In the genomic region with DNA sequence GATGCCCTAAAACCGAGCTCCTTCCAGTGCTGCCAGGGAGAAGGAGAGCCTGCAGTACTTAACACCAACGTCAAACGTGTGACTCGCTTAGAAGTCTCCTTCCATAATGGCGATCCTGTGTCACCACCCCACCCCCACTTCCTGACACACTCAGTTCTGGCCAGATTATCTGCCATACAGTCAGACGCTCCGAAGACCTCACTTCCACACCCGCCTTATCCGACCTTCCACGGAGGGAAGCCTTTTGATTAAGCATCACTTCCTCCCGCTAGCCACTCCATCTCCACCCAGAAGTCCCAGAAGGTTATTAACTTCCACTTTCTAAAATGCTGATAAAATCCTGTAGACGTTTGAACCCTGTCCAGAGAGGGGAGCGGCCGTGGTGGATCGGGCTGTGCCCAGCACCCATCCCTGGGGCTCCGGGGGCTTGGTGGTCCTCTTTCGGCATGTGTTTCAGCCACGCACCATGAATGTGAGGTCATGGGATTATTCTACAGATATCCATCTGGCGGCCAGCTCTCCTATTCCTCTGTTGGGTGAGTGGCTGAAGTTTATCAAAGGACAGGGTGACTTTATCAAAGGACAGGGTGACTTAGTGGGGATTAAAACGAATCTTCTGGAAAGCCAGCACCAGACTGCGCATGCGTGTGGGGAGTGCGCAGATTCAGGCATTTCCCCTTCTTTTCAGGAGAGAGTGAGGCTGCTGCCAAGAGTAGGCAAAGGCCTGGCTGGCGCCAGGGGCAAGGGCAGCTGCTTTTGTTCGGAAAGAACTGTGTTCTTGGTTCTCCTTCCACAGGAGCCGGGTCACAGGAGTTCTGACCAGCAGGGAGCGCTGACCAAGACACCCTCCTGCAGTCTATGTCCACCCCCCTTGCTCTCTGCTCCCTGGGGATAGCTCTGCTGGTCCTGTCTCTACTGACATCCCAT, we compare ENCODE assay signal across 8 mouse cellular contexts. TPM values are rescaled to one million over a fixed set of nuclear protein-coding genes. Genes with fewer than 3 reads are reported as not detected.
DNase-seq lines count a peak whose midpoint lies in the region; ATAC-seq and TF ChIP-seq lines count a peak whose summit lies in the region.

No protein-coding gene starts in this region.

- no peak overlapping the region for H3K9ac ChIP-seq in embryonic facial prominence, embryonic 12.5 days
- H3K9ac ChIP-seq in stomach, postnatal 0 days (ENCODE audit: low read length): no peak overlapping the region
- H3K9ac ChIP-seq in midbrain, embryonic 11.5 days (ENCODE audit: low read length): no peak overlapping the region

- 0 out of 2 replicates have a peak, but pooled peaks have one; percentile 7 for TF ChIP-seq CTCF in kidney, adult 2 months (conservative IDR thresholded peaks at IDR 0.05; ENCODE audit: insufficient read depth, insufficient read length, low read depth, low read length)
- peak; percentile 26; the same call in 1 of the 2 replicates for TF ChIP-seq CTCF in stomach, postnatal 0 days (IDR thresholded peaks at IDR 0.05; ENCODE audit: low read depth)

- H3K9me3 ChIP-seq in embryonic facial prominence, embryonic 12.5 days: no peaks in the 10 kb centered on the region
- H3K9me3 ChIP-seq in limb, embryonic 10.5 days (replicated peaks): no peaks in the 10 kb centered on the region
- H3K9me3 ChIP-seq in stomach, postnatal 0 days (ENCODE audit: control insufficient read depth, low read length): no peaks in the 10 kb centered on the region
- no peaks in the 10 kb centered on the region for H3K9me3 ChIP-seq in midbrain, embryonic 11.5 days (ENCODE audit: control insufficient read depth, low read length)

- TF ChIP-seq EP300 in stomach, postnatal 0 days (optimal IDR thresholded peaks at IDR 0.05): no peak

- peak; percentile 61 for DNase-seq in kidney, adult 2 months
- DNase-seq in kidney, adult 11 months: no peak
- DNase-seq in limb, embryonic 10.5 days (ENCODE audit: low spot score): peak; percentile 49
- DNase-seq in stomach, postnatal 0 days (ENCODE audit: low spot score): no peak
- no peak for DNase-seq in thymus, adult 18-20 months
- DNase-seq in midbrain, embryonic 11.5 days (ENCODE audit: low spot score, missing footprints): no peak

- no peak for TF ChIP-seq POLR2A in kidney, adult 2 months (IDR thresholded peaks at IDR 0.05; ENCODE audit: low read depth, low read length)

- ATAC-seq in embryonic facial prominence, embryonic 12.5 days (ENCODE audit: insufficient number of reproducible peaks, insufficient read depth, low FRiP score, low TSS enrichment): no peak
- peak; percentile 55 to 60 for ATAC-seq in hematopoietic stem cell, adult 5-6 weeks (replicated peaks in 1 of 2; ENCODE audit: insufficient read depth in 1 of 2, low FRiP score in 2 of 2, low TSS enrichment in 1 of 2, low read depth in 1 of 2, poor library complexity in 2 of 2, severe bottlenecking in 2 of 2)
- no peak for ATAC-seq in stomach, postnatal 0 days (ENCODE audit: low FRiP score, low TSS enrichment)
- ATAC-seq in midbrain, embryonic 11.5 days (ENCODE audit: low FRiP score): no peak

- 0 out of 2 replicates have a peak overlapping the region, but pooled peaks have one; percentile 1 for H3K4me3 ChIP-seq in kidney, adult 2 months (ENCODE audit: insufficient read depth, low read depth, low read length)
- H3K4me3 ChIP-seq in embryonic facial prominence, embryonic 12.5 days: no peak overlapping the region
- H3K4me3 ChIP-seq in limb, embryonic 10.5 days: no peak overlapping the region
- no peak overlapping the region for H3K4me3 ChIP-seq in stomach, postnatal 0 days (ENCODE audit: low read depth, low read length)
- H3K4me3 ChIP-seq in midbrain, embryonic 11.5 days (ENCODE audit: low read depth, low read length): no peak overlapping the region

- H3K4me1 ChIP-seq in kidney, adult 2 months (ENCODE audit: control insufficient read depth, insufficient read depth, low read length): no peaks in the 10 kb centered on the region
- H3K4me1 ChIP-seq in embryonic facial prominence, embryonic 12.5 days: peaks cover 36% of the 10 kb centered on the region
- peaks cover 83% of the 10 kb centered on the region for H3K4me1 ChIP-seq in limb, embryonic 10.5 days
- no peaks in the 10 kb centered on the region for H3K4me1 ChIP-seq in stomach, postnatal 0 days (replicated peaks; ENCODE audit: control insufficient read depth, insufficient read depth)
- H3K4me1 ChIP-seq in midbrain, embryonic 11.5 days (ENCODE audit: control insufficient read depth, insufficient read depth, low read length): peaks cover 3% of the 10 kb centered on the region; the same call in 1 of the 2 replicates

- no peaks in the 10 kb centered on the region for H3K27me3 ChIP-seq in kidney, adult 2 months (replicated peaks; ENCODE audit: control insufficient read depth, insufficient read depth, low read length)
- H3K27me3 ChIP-seq in embryonic facial prominence, embryonic 12.5 days: no peaks in the 10 kb centered on the region
- H3K27me3 ChIP-seq in limb, embryonic 10.5 days (ENCODE audit: low read depth, poor library complexity, severe bottlenecking): peaks cover 9% of the 10 kb centered on the region; the same call in 1 of the 2 replicates
- no peaks in the 10 kb centered on the region for H3K27me3 ChIP-seq in stomach, postnatal 0 days (ENCODE audit: control insufficient read depth, insufficient read depth, low read length)
- H3K27me3 ChIP-seq in midbrain, embryonic 11.5 days (ENCODE audit: control insufficient read depth, insufficient read depth, low read length): no peaks in the 10 kb centered on the region

- 51% methylated on average over 27 of the region's 27 CpGs for WGBS in kidney, adult 2 months
- WGBS in embryonic facial prominence, embryonic 12.5 days: 49% methylated on average over 27 of the region's 27 CpGs
- 48% methylated on average over 27 of the region's 27 CpGs for WGBS in limb, embryonic 10.5 days
- WGBS in stomach, postnatal 0 days: 52% methylated on average over 27 of the region's 27 CpGs
- 76% methylated on average over 27 of the region's 27 CpGs for WGBS in midbrain, embryonic 11.5 days

- H3K27ac ChIP-seq in kidney, adult 2 months (ENCODE audit: insufficient read depth, low read depth, low read length): peak overlapping the region; percentile 24; the same call in 1 of the 2 replicates
- H3K27ac ChIP-seq in embryonic facial prominence, embryonic 12.5 days: peak overlapping the region; percentile 66; the same call in 1 of the 2 replicates
- peak overlapping the region; percentile 86 for H3K27ac ChIP-seq in limb, embryonic 10.5 days
- no peak overlapping the region for H3K27ac ChIP-seq in stomach, postnatal 0 days (replicated peaks)
- H3K27ac ChIP-seq in midbrain, embryonic 11.5 days (ENCODE audit: low read depth, low read length): no peak overlapping the region

- H3K36me3 ChIP-seq in kidney, adult 2 months (ENCODE audit: control insufficient read depth, insufficient read depth, low read length): no peaks in the 10 kb centered on the region
- no peaks in the 10 kb centered on the region for H3K36me3 ChIP-seq in embryonic facial prominence, embryonic 12.5 days
- H3K36me3 ChIP-seq in limb, embryonic 10.5 days: no peaks in the 10 kb centered on the region
- H3K36me3 ChIP-seq in stomach, postnatal 0 days (ENCODE audit: control insufficient read depth, insufficient read depth, low read length): no peaks in the 10 kb centered on the region
- H3K36me3 ChIP-seq in midbrain, embryonic 11.5 days (ENCODE audit: control insufficient read depth, insufficient read depth, low read length): no peaks in the 10 kb centered on the region

- no peak overlapping the region for H3K4me2 ChIP-seq in embryonic facial prominence, embryonic 12.5 days (replicated peaks)
- H3K4me2 ChIP-seq in stomach, postnatal 0 days (replicated peaks; ENCODE audit: low read depth): no peak overlapping the region
- no peak overlapping the region for H3K4me2 ChIP-seq in midbrain, embryonic 11.5 days

RNA-seq across cellular contexts. Expression of a gene that starts 43.1 kb away (rescaled TPM):
- polyA plus RNA-seq in kidney, adult 2 months (2012; rRNA removed): 0.75 and 1.2 TPM in 2 replicates
- polyA plus RNA-seq in embryonic facial prominence, embryonic 12.5 days (2016; fragmentation: Nextera tagmentation; extraction: Ambion mirVana): 4.6 and 5.2 TPM in 2 replicates
- total RNA-seq in hematopoietic stem cell, adult 5-6 weeks (2017): not detected in 2 replicates
- polyA plus RNA-seq in limb, embryonic 10.5 days (2016; fragmentation: Nextera tagmentation; extraction: Ambion mirVana): 0.13 and 0.15 TPM in 2 replicates
- polyA plus RNA-seq in stomach, postnatal 0 days (2015; fragmentation: Nextera tagmentation; extraction: Ambion mirVana): 2.8 and 2.9 TPM in 2 replicates
- polyA plus RNA-seq in midbrain, embryonic 11.5 days (2014; fragmentation: Nextera tagmentation; extraction: Ambion mirVana): 0.46 and 0.79 TPM in 2 replicates

RNA-seq across cellular contexts. Expression of a gene that starts 54.9 kb away (rescaled TPM):
- 5.8 and 7.4 TPM in 2 replicates for polyA plus RNA-seq in kidney, adult 2 months (2012; rRNA removed)
- polyA plus RNA-seq in embryonic facial prominence, embryonic 12.5 days (2016; fragmentation: Nextera tagmentation; extraction: Ambion mirVana): 26.8 and 29.8 TPM in 2 replicates
- total RNA-seq in hematopoietic stem cell, adult 5-6 weeks (2017): not detected in 2 replicates
- 2.3 and 3.3 TPM in 2 replicates for polyA plus RNA-seq in limb, embryonic 10.5 days (2016; fragmentation: Nextera tagmentation; extraction: Ambion mirVana)
- 0.40 and 0.41 TPM in 2 replicates for polyA plus RNA-seq in stomach, postnatal 0 days (2015; fragmentation: Nextera tagmentation; extraction: Ambion mirVana)
- polyA plus RNA-seq in midbrain, embryonic 11.5 days (2014; fragmentation: Nextera tagmentation; extraction: Ambion mirVana): 7.0 and 7.1 TPM in 2 replicates

Comparison
In these comparisons a context has a peak if more than half of its experiments do, and no peak if none do; other contexts are left out.
1. DNase-seq: peak in kidney, adult 2 months (single experiment) and limb, embryonic 10.5 days (single experiment); none in kidney, adult 11 months (single experiment), stomach, postnatal 0 days (single experiment), thymus, adult 18-20 months (0 of 2) and midbrain, embryonic 11.5 days (single experiment).
2. H3K27ac ChIP-seq: peak in kidney, adult 2 months (single experiment), embryonic facial prominence, embryonic 12.5 days (single experiment) and limb, embryonic 10.5 days (single experiment); none in stomach, postnatal 0 days (single experiment) and midbrain, embryonic 11.5 days (single experiment).
3. ATAC-seq: peak in hematopoietic stem cell, adult 5-6 weeks (2 of 2); none in embryonic facial prominence, embryonic 12.5 days (single experiment), stomach, postnatal 0 days (single experiment) and midbrain, embryonic 11.5 days (single experiment).